Mouse (Mus musculus): ENCODE measurements around the gene Pdf. TPM values are rescaled to one million over a fixed set of nuclear protein-coding genes. Genes with fewer than 3 reads are reported as not detected.

Gene Pdf
- total RNA-seq, 1 experiment = 16.1 TPM

- in situ Hi-C loops (cut with MboI; ENCODE audit: low sequenced_read_pairs in 2 of 2, unreplicated experiment in 2 of 2) = no loop called here
- H3K4me3 ChIP-seq (ENCODE audit: insufficient read depth in 1 of 2, low read depth in 1 of 2, low read length in 2 of 2, poor library complexity in 1 of 2, severe bottlenecking in 1 of 2) = no peak overlapping the region
- no peak for DNase-seq (ENCODE audit: low read depth, low spot score)
- no peak overlapping the region for H3K27ac ChIP-seq (ENCODE audit: insufficient read depth, low read depth, low read length, poor library complexity, severe bottlenecking)
- no peaks in the 10 kb centered on the region for H3K9me3 ChIP-seq (ENCODE audit: control insufficient read depth, insufficient read depth, low read depth, low read length)
- no peak for TF ChIP-seq ZC3H11A (IDR thresholded peaks at IDR 0.05; ENCODE audit: borderline replicate concordance, low read depth, low read length)
- no peak for TF ChIP-seq HCFC1 (IDR thresholded peaks at IDR 0.05; ENCODE audit: borderline replicate concordance, insufficient read depth, low read length)
- TF ChIP-seq MAFK (IDR thresholded peaks at IDR 0.05; ENCODE audit: insufficient read depth, low read depth, low read length) = no peak
- no peak for TF ChIP-seq CHD2 (IDR thresholded peaks at IDR 0.05; ENCODE audit: low read depth, low read length)
- no peak for TF ChIP-seq ZNF384 (IDR thresholded peaks at IDR 0.05; ENCODE audit: low read depth, low read length)
- peaks cover 0 to 4% of the 10 kb centered on the region in 2 experiments; a peak in 1 of 4 replicates for H3K4me1 ChIP-seq (ENCODE audit: control insufficient read depth in 2 of 2, insufficient read depth in 2 of 2, low read length in 2 of 2, poor library complexity in 1 of 2)
- H3K36me3 ChIP-seq (ENCODE audit: control insufficient read depth, insufficient read depth, low read length, poor library complexity, severe bottlenecking) = peaks cover 21% of the 10 kb centered on the region; the same call in 1 of the 2 replicates
- no peak overlapping the region for H3K9ac ChIP-seq (ENCODE audit: insufficient read depth, low read depth, low read length, poor library complexity, severe bottlenecking)
These were observed 40.2 kb upstream of the Pdf start for GRCm38 (mm10) chr8:107088526-107089063.

- no peak overlapping the region for H3K9ac ChIP-seq (ENCODE audit: insufficient read depth, low read depth, low read length, poor library complexity, severe bottlenecking)
- in situ Hi-C loops (cut with MboI; ENCODE audit: low sequenced_read_pairs in 2 of 2, unreplicated experiment in 2 of 2) = no loop called here
- peaks cover 23% of the 10 kb centered on the region for H3K36me3 ChIP-seq (ENCODE audit: control insufficient read depth, insufficient read depth, low read length, poor library complexity, severe bottlenecking)
These were observed 37.6 kb upstream of the Pdf start for GRCm38 (mm10) chr8:107086018-107086417.

GRCm38 (mm10) chr8:107085358-107085757 is 36.9 kb upstream of the Pdf start:
- Histone ChIP-seq H3K4me3 (ENCODE audit: insufficient read depth in 1 of 2, low read depth in 1 of 2, low read length in 2 of 2, poor library complexity in 1 of 2, severe bottlenecking in 1 of 2) (peak overlapping the region in 1 of 2 experiments; percentile 45; a peak in 2 of 4 replicates), H3K9me3 (ENCODE audit: control insufficient read depth, insufficient read depth, low read depth, low read length) (no peaks in the 10 kb centered on the region), H3K36me3 (ENCODE audit: control insufficient read depth, insufficient read depth, low read length, poor library complexity, severe bottlenecking) (peaks cover 24% of the 10 kb centered on the region), H3K9ac (ENCODE audit: insufficient read depth, low read depth, low read length, poor library complexity, severe bottlenecking) (peak overlapping the region; percentile 50; the same call in 1 of the 2 replicates), H3K4me1 (ENCODE audit: control insufficient read depth in 2 of 2, insufficient read depth in 2 of 2, low read length in 2 of 2, poor library complexity in 1 of 2) (peaks cover 0 to 4% of the 10 kb centered on the region in 2 experiments; a peak in 1 of 4 replicates), H3K27ac (ENCODE audit: insufficient read depth, low read depth, low read length, poor library complexity, severe bottlenecking) (no peak overlapping the region)
- in situ Hi-C loops (cut with MboI; ENCODE audit: low sequenced_read_pairs in 2 of 2, unreplicated experiment in 2 of 2) = no loop called here
- no peak for DNase-seq (ENCODE audit: low read depth, low spot score)
- no peak for TF ChIP-seq CHD2 (IDR thresholded peaks at IDR 0.05; ENCODE audit: low read depth, low read length)
- peak; percentile 32; the same call in 1 of the 2 replicates for TF ChIP-seq ZC3H11A (IDR thresholded peaks at IDR 0.05; ENCODE audit: borderline replicate concordance, low read depth, low read length)
- 0 out of 2 replicates have a peak, but pooled peaks have one; percentile 37 for TF ChIP-seq HCFC1 (IDR thresholded peaks at IDR 0.05; ENCODE audit: borderline replicate concordance, insufficient read depth, low read length)
- no peak for TF ChIP-seq MAFK (IDR thresholded peaks at IDR 0.05; ENCODE audit: insufficient read depth, low read depth, low read length)

More at GRCm38 (mm10) chr8:107086018-107086417, 37.6 kb upstream of the Pdf start:
- DNase-seq (ENCODE audit: low read depth, low spot score) = no peak
- TF ChIP-seq ZNF384 (IDR thresholded peaks at IDR 0.05; ENCODE audit: low read depth, low read length) = no peak
- Histone ChIP-seq H3K4me1 (ENCODE audit: control insufficient read depth in 2 of 2, insufficient read depth in 2 of 2, low read length in 2 of 2, poor library complexity in 1 of 2) (peaks cover 0 to 4% of the 10 kb centered on the region in 2 experiments; a peak in 1 of 4 replicates), H3K27ac (ENCODE audit: insufficient read depth, low read depth, low read length, poor library complexity, severe bottlenecking) (no peak overlapping the region), H3K9me3 (ENCODE audit: control insufficient read depth, insufficient read depth, low read depth, low read length) (no peaks in the 10 kb centered on the region), H3K4me3 (ENCODE audit: insufficient read depth in 1 of 2, low read depth in 1 of 2, low read length in 2 of 2, poor library complexity in 1 of 2, severe bottlenecking in 1 of 2) (no peak overlapping the region)

DNA sequence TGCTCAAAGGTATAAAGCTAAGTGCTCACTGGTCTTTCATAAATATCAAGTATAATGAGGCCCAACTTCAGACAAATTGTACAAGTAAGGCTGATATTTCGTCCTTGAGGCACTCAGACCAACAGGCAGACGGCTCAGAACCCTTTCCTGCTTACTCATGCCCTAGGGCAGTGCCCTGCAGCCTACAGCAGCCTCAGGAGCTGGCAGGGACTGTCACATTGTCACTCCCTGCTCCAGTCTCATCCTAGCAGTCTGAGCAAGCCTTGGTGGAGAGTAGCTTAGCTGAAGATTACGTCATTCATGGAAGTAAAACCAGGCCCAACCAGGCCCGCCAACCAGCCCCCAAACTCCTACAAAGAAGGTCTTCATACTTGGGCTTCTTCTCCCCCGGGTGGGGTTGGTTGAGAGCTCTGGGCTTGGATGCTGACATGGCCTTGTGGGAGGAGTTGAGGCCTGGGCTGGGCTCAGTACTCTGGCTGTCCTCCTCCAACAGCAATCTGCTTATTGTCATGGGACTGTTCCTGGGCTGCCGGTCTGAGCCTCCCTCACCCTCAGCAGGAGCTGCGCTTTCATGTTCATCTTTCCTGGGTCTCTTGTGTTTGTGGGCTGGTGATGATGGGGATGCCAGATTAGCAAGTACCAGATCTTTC is 27.9 kb upstream of the Pdf start:
- no peak for DNase-seq (ENCODE audit: low read depth, low spot score)
- H3K9me3 ChIP-seq (ENCODE audit: control insufficient read depth, insufficient read depth, low read depth, low read length) = no peaks in the 10 kb centered on the region
- no peak overlapping the region for H3K27ac ChIP-seq (ENCODE audit: insufficient read depth, low read depth, low read length, poor library complexity, severe bottlenecking)
- no peak overlapping the region for H3K9ac ChIP-seq (ENCODE audit: insufficient read depth, low read depth, low read length, poor library complexity, severe bottlenecking)
- H3K4me1 ChIP-seq (ENCODE audit: control insufficient read depth in 2 of 2, insufficient read depth in 2 of 2, low read length in 2 of 2, poor library complexity in 1 of 2) = peaks cover 6 to 14% of the 10 kb centered on the region in 2 experiments
- TF ChIP-seq ZC3H11A (IDR thresholded peaks at IDR 0.05; ENCODE audit: borderline replicate concordance, low read depth, low read length) (no peak), HCFC1 (IDR thresholded peaks at IDR 0.05; ENCODE audit: borderline replicate concordance, insufficient read depth, low read length) (no peak), CHD2 (IDR thresholded peaks at IDR 0.05; ENCODE audit: low read depth, low read length) (no peak), ZNF384 (IDR thresholded peaks at IDR 0.05; ENCODE audit: low read depth, low read length) (no peak), MAFK (IDR thresholded peaks at IDR 0.05; ENCODE audit: insufficient read depth, low read depth, low read length) (no peak)
- peaks cover 34% of the 10 kb centered on the region for H3K36me3 ChIP-seq (ENCODE audit: control insufficient read depth, insufficient read depth, low read length, poor library complexity, severe bottlenecking)
- in situ Hi-C loops (cut with MboI; ENCODE audit: low sequenced_read_pairs in 2 of 2, unreplicated experiment in 2 of 2) = no loop called here
- H3K4me3 ChIP-seq (ENCODE audit: insufficient read depth in 1 of 2, low read depth in 1 of 2, low read length in 2 of 2, poor library complexity in 1 of 2, severe bottlenecking in 1 of 2) = no peak overlapping the region

Data from ES-E14 (cell line).